Mouse (Mus musculus) liver, embryonic 16.5 days (tissue): ENCODE measurements around the gene Rhox3h. TPM values are rescaled to one million over a fixed set of nuclear protein-coding genes. Genes with fewer than 3 reads are reported as not detected.

ENCODE experiments used
- polyA plus RNA-seq: library from polyadenylated mRNA; unstranded; fragments of >200 nt; fragmentation: Nextera tagmentation; extraction: Ambion mirVana; gene quantifications from 2 replicates; pipeline ENCODE4 v1.2.1, GENCODE M21; 2015

Gene Rhox3h
- polyA plus RNA-seq, 1 experiment from 2014 or later: not detected

Other genes with a start within 250 kb of the Rhox3h start
- gene Rhox4b, start 236.3 kb downstream of the Rhox3h start, polyA plus RNA-seq: not detected in 2 replicates
- not detected in 2 replicates for gene Rhox2c, start 215.1 kb downstream of the Rhox3h start, polyA plus RNA-seq
- gene Rhox3c, start 210.2 kb downstream of the Rhox3h start, polyA plus RNA-seq: not detected in 2 replicates
- gene Rhox4c, start 188.4 kb downstream of the Rhox3h start, polyA plus RNA-seq: not detected in 2 replicates
- not detected in 2 replicates for gene Rhox2d, start 175.3 kb downstream of the Rhox3h start, polyA plus RNA-seq
- not detected in 2 replicates for gene Rhox4d, start 154.4 kb downstream of the Rhox3h start, polyA plus RNA-seq
- not detected in 2 replicates for gene Rhox2e, start 138.3 kb downstream of the Rhox3h start, polyA plus RNA-seq
- gene Rhox3e, start 126.7 kb downstream of the Rhox3h start, polyA plus RNA-seq: not detected in 2 replicates
- gene Rhox4e, start 111.4 kb downstream of the Rhox3h start, polyA plus RNA-seq: not detected in 2 replicates
- gene Rhox2f, start 97.4 kb downstream of the Rhox3h start, polyA plus RNA-seq: not detected in 2 replicates
- gene Rhox3f, start 87.8 kb downstream of the Rhox3h start, polyA plus RNA-seq: not detected in 2 replicates
- gene Rhox4f, start 61.1 kb downstream of the Rhox3h start, polyA plus RNA-seq: not detected in 2 replicates
- gene Rhox3g, start 40.2 kb downstream of the Rhox3h start, polyA plus RNA-seq: not detected in 2 replicates
- not detected in 2 replicates for gene Rhox2g, start 25.3 kb downstream of the Rhox3h start, polyA plus RNA-seq
- gene Rhox4g, start 17.4 kb downstream of the Rhox3h start, polyA plus RNA-seq: not detected in 2 replicates
- not detected in 2 replicates for gene Rhox2h, start 4.5 kb upstream of the Rhox3h start, polyA plus RNA-seq
- gene Rhox5, start 136.1 kb upstream of the Rhox3h start, polyA plus RNA-seq: 0.70 and 1.6 TPM in 2 replicates
- not detected in 2 replicates for gene Rhox6, start 158.1 kb upstream of the Rhox3h start, polyA plus RNA-seq
- gene Rhox7a, start 162.9 kb upstream of the Rhox3h start, polyA plus RNA-seq: not detected in 2 replicates
- not detected in 2 replicates for gene Rhox8, start 210.2 kb upstream of the Rhox3h start, polyA plus RNA-seq
- not detected in 2 replicates for gene Rhox7b, start 228.5 kb upstream of the Rhox3h start, polyA plus RNA-seq
- not detected in 2 replicates for gene Rhox9, start 233.0 kb upstream of the Rhox3h start, polyA plus RNA-seq